Mouse (Mus musculus) heart, adult 8-10 months (tissue): Measurements from ENCODE around the gene Srebf1. TPM values are rescaled to one million over a fixed set of nuclear protein-coding genes. Genes with fewer than 3 reads are reported as not detected.
A peak's percentile ranks its signal among the peaks of the same experiment; 100 is the strongest.

Experiments
- DNase-seq: peaks from one replicate; pipeline ENCODE4 v3.0.0; 2022; ENCODE audit warnings: low spot score
- total RNA-seq, 4 experiments: library from RNA; stranded (reverse); gene quantifications; 2 replicates each; pipeline ENCODE4 v1.2.4; 2022

The Srebf1 gene
- total RNA-seq, 4 experiments from 2014 or later = 31.0 to 42.3 (median 36.5) TPM

GRCm38 (mm10) chr11:60235351-60235750 is 13.0 kb upstream of the Srebf1 start:
- DNase-seq = no peak

- no peak for DNase-seq
These were observed 10.9 kb upstream of the Srebf1 start for GRCm38 (mm10) chr11:60233235-60233634.

- no peak for DNase-seq
These were observed 10.2 kb upstream of the Srebf1 start for GRCm38 (mm10) chr11:60232441-60233058.

GRCm38 (mm10) chr11:60231951-60232350 is 9.6 kb upstream of the Srebf1 start:
- DNase-seq = no peak

- DNase-seq = no peak
These were observed 8.9 kb upstream of the Srebf1 start for GRCm38 (mm10) chr11:60231326-60231725.

- DNase-seq = no peak
These were observed 8.1 kb upstream of the Srebf1 start for GRCm38 (mm10) chr11:60230512-60230911.

GRCm38 (mm10) chr11:60229821-60230220 is 7.4 kb upstream of the Srebf1 start:
- DNase-seq = no peak

- no peak for DNase-seq
These were observed 6.1 kb upstream of the Srebf1 start for GRCm38 (mm10) chr11:60228525-60228924.

GRCm38 (mm10) chr11:60225874-60226273 is 3.5 kb upstream of the Srebf1 start:
- DNase-seq = no peak

GRCm38 (mm10) chr11:60224676-60225075 is 2.3 kb upstream of the Srebf1 start:
- DNase-seq = no peak

- DNase-seq = no peak
These were observed 304 bp downstream of the Srebf1 start for GRCm38 (mm10) chr11:60222085-60222468.

GRCm38 (mm10) chr11:60221425-60221824 is 956 bp downstream of the Srebf1 start:
- no peak for DNase-seq

- peak; percentile 92 for DNase-seq
These were observed 2.0 kb downstream of the Srebf1 start for GRCm38 (mm10) chr11:60220291-60220804.

GRCm38 (mm10) chr11:60219609-60220008 is 2.8 kb downstream of the Srebf1 start:
- no peak for DNase-seq

- DNase-seq = no peak
These were observed 4.9 kb downstream of the Srebf1 start for GRCm38 (mm10) chr11:60217467-60217866.

GRCm38 (mm10) chr11:60216671-60217070 is 5.7 kb downstream of the Srebf1 start:
- DNase-seq = no peak

GRCm38 (mm10) chr11:60213266-60213665 is 9.1 kb downstream of the Srebf1 start:
- DNase-seq = no peak

- no peak for DNase-seq
These were observed 10.6 kb downstream of the Srebf1 start for GRCm38 (mm10) chr11:60211761-60212160.

- no peak for DNase-seq
These were observed 11.2 kb downstream of the Srebf1 start for GRCm38 (mm10) chr11:60211152-60211551.

- DNase-seq = peak; percentile 88
These were observed 12.1 kb downstream of the Srebf1 start for GRCm38 (mm10) chr11:60210305-60210724.

GRCm38 (mm10) chr11:60209933-60210249 is 12.5 kb downstream of the Srebf1 start:
- DNase-seq = no peak

GRCm38 (mm10) chr11:60209217-60209932 is 13.0 kb downstream of the Srebf1 start:
- DNase-seq = peak; percentile 69

GRCm38 (mm10) chr11:60208712-60209111 is 13.7 kb downstream of the Srebf1 start:
- DNase-seq = no peak
